Mouse (Mus musculus): ENCODE measurements at regions not wholly inside any gene's neighbourhood (a gene's known extent, or its start where the extent isn't known, plus 50 kb on each side); places are given as distances from the start of the nearest gene placed in this dataset.

GRCm38 (mm10) chr9:112938781-112939180, 703.0 kb upstream of the Arpp21 start:
- TF ChIP-seq MAX (IDR thresholded peaks at IDR 0.05; ENCODE audit: low read depth) (no peak), POLR2A (IDR thresholded peaks at IDR 0.05; ENCODE audit: insufficient read length, low read depth) (no peak), E2F4 (IDR thresholded peaks at IDR 0.05; ENCODE audit: insufficient read depth) (no peak)

Measured in myocyte (in vitro differentiated cells).